Mouse (Mus musculus) G1E (cell line): ENCODE data around the gene Ccdc194.

Experiments used
- CTCF ChIP-seq: IDR thresholded peaks from 2 replicates; pipeline ENCODE4 v1.5.1; 2012; ENCODE audit warnings: low read depth, low read length, inconsistent platforms, mixed read lengths
- GATA1 ChIP-seq: IDR thresholded peaks from 2 replicates; pipeline ENCODE4 v1.6.1; 2012; ENCODE audit warnings: borderline replicate concordance, low read length, inconsistent platforms, mixed read lengths
- POLR2AphosphoS5 ChIP-seq: IDR thresholded peaks from 2 replicates; pipeline ENCODE4 v1.6.1; 2012; ENCODE audit warnings: low read depth, low read length, inconsistent platforms; ENCODE audit not compliant: insufficient replicate concordance

DNA sequence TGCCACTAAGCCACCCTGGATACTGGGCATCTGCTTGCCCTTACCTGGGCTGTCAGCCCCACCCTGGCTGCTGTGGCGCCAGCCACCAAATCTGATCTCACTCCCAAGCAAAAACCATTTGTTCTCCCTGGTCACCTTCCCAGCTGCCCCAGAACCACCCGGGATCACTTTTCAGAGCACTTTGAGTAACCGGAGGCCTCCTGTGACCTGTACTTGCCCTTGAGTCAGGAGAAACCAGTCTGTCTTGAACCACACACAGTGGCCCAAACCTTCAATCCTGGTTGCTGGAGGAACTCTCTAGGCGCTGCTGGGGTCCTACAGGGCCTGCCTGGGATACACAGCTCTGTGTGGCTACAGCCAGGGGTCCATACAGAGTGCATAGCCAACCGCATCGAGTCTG is 27.3 kb upstream of the Ccdc194 start:
- TF ChIP-seq CTCF (no peak), GATA1 (no peak), POLR2AphosphoS5 (no peak)
